Mouse (Mus musculus) brain, embryonic 14.5 days (tissue): Measurements from ENCODE around the gene Mettl25.

Source experiments
- CTCF ChIP-seq: fragments of 200-500 bp; IDR thresholded peaks from 2 replicates; pipeline ENCODE4 v1.5.1; 2012; ENCODE audit warnings: inconsistent platforms, mild to moderate bottlenecking, moderate library complexity, borderline replicate concordance; ENCODE audit not compliant: insufficient read depth, insufficient read length; ENCODE audit errors: extremely low read depth
- POLR2A ChIP-seq: fragments of 200-500 bp; IDR thresholded peaks from 2 replicates; pipeline ENCODE4 v1.6.1; 2012; ENCODE audit warnings: mild to moderate bottlenecking, inconsistent platforms, borderline replicate concordance; ENCODE audit not compliant: poor library complexity, insufficient read depth, insufficient read length, severe bottlenecking; ENCODE audit errors: extremely low read depth

GRCm38 (mm10) chr10:105788744-105789486 is 52.3 kb downstream of the Mettl25 start:
- TF ChIP-seq POLR2A (no peak), CTCF (no peak)
